Mouse (Mus musculus): ENCODE measurements around the gene Dlx4. TPM values are rescaled to one million over a fixed set of nuclear protein-coding genes. Genes with fewer than 3 reads are reported as not detected.

The Dlx4 gene
- polyA plus RNA-seq, 1 experiment from 2014 or later: not detected

DNA sequence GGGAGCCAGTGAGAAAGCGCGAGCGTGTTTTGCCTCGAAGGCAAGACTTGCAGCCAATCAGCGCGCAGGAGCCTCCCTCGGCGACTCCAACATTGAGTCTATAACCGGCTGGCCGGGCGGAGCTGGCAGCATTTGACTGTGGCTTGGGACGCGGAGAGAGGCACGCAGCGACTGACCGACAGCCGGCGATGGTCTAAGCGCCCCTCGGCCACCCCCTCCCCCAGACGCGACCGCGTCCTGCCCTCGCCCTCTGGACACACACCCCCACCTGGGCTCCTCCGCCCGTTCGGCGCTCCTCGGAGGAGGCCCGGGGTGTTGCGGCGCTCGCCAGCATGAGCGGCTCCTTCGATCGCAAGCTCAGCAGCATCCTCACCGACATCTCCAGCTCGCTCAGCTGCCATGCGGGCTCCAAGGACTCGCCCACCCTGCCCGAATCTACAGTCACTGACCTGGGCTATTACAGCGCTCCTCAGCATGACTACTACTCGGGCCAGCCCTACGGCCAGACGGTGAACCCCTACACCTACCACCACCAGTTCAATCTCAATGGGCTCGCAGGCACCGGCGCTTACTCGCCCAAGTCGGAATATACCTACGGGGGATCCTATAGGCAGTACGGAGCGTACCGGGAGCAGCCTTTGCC lies 26.0 kb downstream of the Dlx4 start, which contains the start of gene Dlx3:
TSS of gene Dlx3 (plus strand) at position 130 of the 643 bp plus-strand sequence.
- peaks cover 81% of the 10 kb centered on the region for H3K27me3 ChIP-seq
- peaks cover 22% of the 10 kb centered on the region for H3K4me1 ChIP-seq
- H3K36me3 ChIP-seq: no peaks in the 10 kb centered on the region
- H3K4me3 ChIP-seq: peak within 1 kb of the TSS; percentile 43
- WGBS: under 1% methylated on average over 54 of the region's 55 CpGs
- H3K9me3 ChIP-seq: no peaks in the 10 kb centered on the region
- ATAC-seq (ENCODE audit: low FRiP score, low read depth): peak; percentile 55; the same call in 1 of the 2 replicates
- no peak within 1 kb of the TSS; the same call in 1 of the 2 replicates for H3K9ac ChIP-seq (replicated peaks)
- H3K4me2 ChIP-seq (replicated peaks): peak within 1 kb of the TSS; percentile 69
- no peak within 1 kb of the TSS for H3K27ac ChIP-seq (replicated peaks)

DNA sequence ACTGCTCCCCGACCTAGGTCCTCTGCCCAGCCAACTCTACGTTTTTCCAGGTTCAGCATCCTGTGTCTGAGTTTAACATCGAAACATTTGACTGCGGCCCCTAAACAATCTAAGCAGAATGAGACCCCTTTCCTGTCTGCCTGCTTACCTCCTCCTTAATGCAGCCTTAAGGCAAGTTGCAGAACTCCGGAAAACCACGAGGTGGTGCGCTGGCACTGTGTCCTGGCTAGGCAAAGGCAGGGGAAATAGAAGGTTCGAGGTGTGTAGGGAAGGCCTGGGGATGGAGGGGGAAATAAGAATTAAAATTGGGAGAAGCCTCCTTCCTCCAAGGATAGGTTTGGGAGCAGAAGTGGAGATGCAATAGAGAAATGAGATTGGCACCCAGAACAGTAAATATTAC lies 27.6 kb downstream of the Dlx4 start:
- Histone ChIP-seq H3K4me1 (peaks cover 22% of the 10 kb centered on the region), H3K4me3 (no peak overlapping the region), H3K27me3 (peaks cover 65% of the 10 kb centered on the region), H3K4me2 (replicated peaks) (0 out of 2 replicates have a peak overlapping the region, but pooled peaks have one; percentile 5), H3K9ac (replicated peaks) (no peak overlapping the region), H3K36me3 (no peaks in the 10 kb centered on the region), H3K9me3 (no peaks in the 10 kb centered on the region), H3K27ac (replicated peaks) (no peak overlapping the region)
- 6% methylated on average over 8 of the region's 8 CpGs for WGBS
- ATAC-seq (ENCODE audit: low FRiP score, low read depth): no peak

DNA sequence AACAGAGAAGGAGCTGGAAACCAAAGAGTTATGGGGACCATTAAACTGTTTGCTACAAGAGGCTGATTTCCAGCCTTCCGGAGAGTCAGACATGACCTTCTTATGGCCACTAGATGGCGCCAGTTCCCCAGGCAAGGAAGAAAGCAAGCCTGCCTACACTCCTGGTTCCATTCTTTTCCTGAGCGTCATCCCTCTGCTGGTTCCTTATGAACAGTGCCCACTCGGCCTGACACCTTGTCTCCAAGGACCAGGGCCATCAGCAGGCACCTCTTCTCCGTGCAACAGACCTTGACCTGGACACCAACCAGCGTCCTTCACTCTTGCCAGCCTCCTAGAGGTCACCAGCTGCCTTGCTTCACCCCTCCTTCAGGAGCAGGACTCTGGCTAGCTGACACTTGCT lies 29.0 kb downstream of the Dlx4 start:
- peak; percentile 58; the same call in 1 of the 2 replicates for ATAC-seq (ENCODE audit: low FRiP score, low read depth)
- Histone ChIP-seq H3K9me3 (no peaks in the 10 kb centered on the region), H3K27ac (replicated peaks) (no peak overlapping the region), H3K4me3 (no peak overlapping the region), H3K4me1 (peaks cover 22% of the 10 kb centered on the region), H3K9ac (replicated peaks) (no peak overlapping the region), H3K27me3 (peaks cover 50% of the 10 kb centered on the region), H3K4me2 (replicated peaks) (no peak overlapping the region), H3K36me3 (no peaks in the 10 kb centered on the region)
- WGBS: 3% methylated on average over 6 of the region's 6 CpGs

DNA sequence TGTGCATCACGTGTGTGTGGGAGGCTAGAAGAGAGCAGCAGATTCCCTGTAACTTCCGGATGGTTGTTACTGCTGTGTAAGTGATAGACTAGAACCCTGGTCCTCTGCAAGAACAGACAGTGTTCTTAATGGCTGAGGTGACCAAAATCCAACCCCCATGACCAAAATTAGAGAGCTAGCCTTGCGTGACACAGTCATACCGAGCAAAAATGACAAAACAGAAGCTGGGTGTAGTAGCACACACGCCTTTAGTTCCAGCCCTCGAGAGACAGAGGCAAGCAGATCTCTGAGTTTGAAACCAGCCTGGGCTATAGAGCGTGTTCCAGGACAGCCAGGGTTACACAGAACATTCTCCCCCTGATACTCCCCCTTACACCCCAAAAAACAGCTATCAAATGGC lies 36.0 kb downstream of the Dlx4 start:
- no peaks in the 10 kb centered on the region for H3K9me3 ChIP-seq
- no peak overlapping the region for H3K4me2 ChIP-seq (replicated peaks)
- no peaks in the 10 kb centered on the region for H3K36me3 ChIP-seq
- no peak overlapping the region for H3K27ac ChIP-seq (replicated peaks)
- peaks cover 7% of the 10 kb centered on the region for H3K4me1 ChIP-seq
- H3K9ac ChIP-seq (replicated peaks): no peak overlapping the region
- 88% methylated on average over 7 of the region's 7 CpGs for WGBS
- ATAC-seq (ENCODE audit: low FRiP score, low read depth): no peak
- peaks cover 14% of the 10 kb centered on the region for H3K27me3 ChIP-seq
- no peak overlapping the region for H3K4me3 ChIP-seq

DNA sequence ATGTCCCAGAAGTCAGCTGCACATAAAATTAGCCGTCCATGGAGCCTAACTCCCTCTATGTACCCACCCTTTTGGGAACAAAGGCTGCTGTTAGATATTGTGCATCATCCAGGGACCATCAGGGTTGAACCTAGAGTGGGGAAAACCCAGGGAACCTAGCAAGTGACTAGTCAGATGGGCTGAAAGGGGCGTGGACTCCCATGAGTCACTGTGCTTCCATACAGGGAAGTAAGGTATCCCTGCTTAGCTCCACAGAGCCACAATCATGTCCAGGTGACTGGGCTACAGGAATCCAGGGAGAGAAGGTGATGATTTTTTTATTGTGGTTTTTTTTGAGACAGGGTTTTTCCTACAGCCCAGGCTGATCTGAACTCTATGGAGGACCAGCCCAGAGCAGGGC lies 37.1 kb downstream of the Dlx4 start:
- WGBS: 89% methylated on average over 2 of the region's 2 CpGs
- no peaks in the 10 kb centered on the region for H3K9me3 ChIP-seq
- no peak for ATAC-seq (ENCODE audit: low FRiP score, low read depth)
- H3K4me2 ChIP-seq (replicated peaks): no peak overlapping the region
- no peaks in the 10 kb centered on the region for H3K36me3 ChIP-seq
- peaks cover 10% of the 10 kb centered on the region for H3K4me1 ChIP-seq
- peaks cover 14% of the 10 kb centered on the region for H3K27me3 ChIP-seq
- no peak overlapping the region for H3K27ac ChIP-seq (replicated peaks)
- H3K9ac ChIP-seq (replicated peaks): no peak overlapping the region
- no peak overlapping the region for H3K4me3 ChIP-seq

DNA sequence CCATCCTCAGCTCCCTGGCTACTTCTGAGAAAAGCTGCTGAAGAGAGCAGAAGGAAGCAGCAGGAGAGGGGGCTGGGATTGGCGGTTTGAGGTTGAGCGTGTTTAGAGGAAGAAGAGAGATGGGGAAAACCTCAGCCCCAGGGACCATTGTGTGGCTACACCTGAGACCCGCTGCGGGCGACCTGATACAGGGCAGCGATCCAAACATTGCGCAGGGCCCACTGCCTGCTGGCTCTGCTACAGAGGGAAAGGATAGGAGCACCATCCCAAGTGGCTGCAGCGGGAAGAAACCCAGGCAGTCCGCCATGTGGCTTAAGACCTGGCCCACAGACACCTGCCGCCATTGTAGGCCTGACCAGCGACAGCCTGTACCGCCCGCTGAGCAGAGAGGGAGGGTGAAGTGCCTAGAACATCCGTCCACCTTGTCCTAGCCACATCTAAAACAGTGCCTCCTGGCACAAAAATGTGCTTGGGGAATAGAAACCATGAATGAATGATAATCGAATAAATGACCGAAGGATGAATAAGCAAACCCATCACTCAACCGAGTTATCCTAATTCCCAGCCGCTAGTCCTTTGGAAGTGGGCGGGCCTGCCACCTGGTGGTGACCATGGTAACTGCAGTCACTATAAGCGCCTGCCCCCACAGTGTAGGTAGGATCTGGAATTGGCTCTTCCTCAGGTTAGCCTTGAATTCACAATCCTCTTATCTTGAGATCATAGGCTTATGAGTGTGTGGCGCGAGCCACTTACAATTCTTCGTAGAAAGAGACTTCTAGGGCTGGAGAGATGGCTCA lies 39.4 kb downstream of the Dlx4 start:
- no peaks in the 10 kb centered on the region for H3K36me3 ChIP-seq
- H3K9me3 ChIP-seq: 0 out of 2 replicates have a peak, but pooled peaks cover 2% of the 10 kb centered on the region
- H3K4me3 ChIP-seq: no peak overlapping the region
- WGBS: 32% methylated on average over 23 of the region's 23 CpGs
- peaks cover 10% of the 10 kb centered on the region for H3K4me1 ChIP-seq
- peaks cover 14% of the 10 kb centered on the region for H3K27me3 ChIP-seq
- 0 out of 2 replicates have a peak, but pooled peaks have one; percentile 47 for ATAC-seq (ENCODE audit: low FRiP score, low read depth)
- no peak overlapping the region for H3K27ac ChIP-seq (replicated peaks)
- no peak overlapping the region for H3K9ac ChIP-seq (replicated peaks)
- 0 out of 2 replicates have a peak overlapping the region, but pooled peaks have one; percentile 11 for H3K4me2 ChIP-seq (replicated peaks)

DNA sequence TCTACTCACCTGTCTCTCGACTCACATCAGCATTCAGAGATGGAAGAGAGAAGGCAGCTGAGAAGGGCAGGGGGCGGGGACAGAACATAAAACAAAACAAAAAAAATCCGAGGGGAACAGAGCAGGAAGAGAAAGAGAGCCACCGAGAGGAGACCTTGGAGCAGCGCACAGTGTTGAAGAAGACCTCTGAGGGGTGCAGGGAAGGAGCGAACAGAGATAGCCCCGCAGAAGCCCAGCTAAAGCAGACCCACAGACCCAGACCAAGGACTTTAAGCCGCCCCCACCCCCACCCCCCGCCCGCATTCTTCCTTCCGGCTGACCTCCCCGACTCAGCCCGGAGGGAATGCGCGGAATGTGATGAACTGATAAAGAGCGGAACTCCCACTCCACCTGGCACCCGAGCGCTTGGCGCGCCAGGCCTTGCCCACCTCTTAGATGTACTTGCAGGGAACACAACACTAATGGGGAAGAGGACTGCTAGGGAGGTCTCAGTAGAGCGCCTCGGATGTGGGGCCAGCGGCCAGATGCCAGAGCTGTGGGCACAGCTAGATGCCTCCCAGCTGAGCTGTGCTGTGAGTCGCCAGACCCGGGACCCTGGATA lies 40.7 kb downstream of the Dlx4 start:
- peak overlapping the region; percentile 12; the same call in 1 of the 2 replicates for H3K4me3 ChIP-seq

DNA sequence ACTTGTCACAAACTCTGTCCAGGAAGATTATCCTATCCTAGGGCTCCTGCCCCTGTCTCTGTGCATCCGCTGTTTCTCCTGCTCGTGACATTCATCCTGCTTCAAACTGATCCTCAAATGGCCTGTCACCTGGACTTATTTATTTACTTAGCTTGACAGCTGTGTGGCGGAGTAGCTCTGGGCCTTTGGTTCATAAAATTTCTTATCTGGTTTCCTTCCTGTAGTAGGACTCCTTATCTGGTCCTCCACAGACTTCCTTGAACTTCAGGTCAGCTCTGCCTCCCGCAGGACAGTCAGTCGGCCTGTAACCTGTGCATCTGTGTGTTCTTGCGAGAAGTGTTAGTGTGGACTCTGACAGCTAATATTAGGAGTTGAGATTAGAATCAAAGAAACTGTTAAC lies 41.8 kb downstream of the Dlx4 start:
- ATAC-seq (ENCODE audit: low FRiP score, low read depth): no peak
- Histone ChIP-seq H3K27ac (replicated peaks) (no peak overlapping the region), H3K4me3 (no peak overlapping the region), H3K36me3 (no peaks in the 10 kb centered on the region), H3K4me1 (peaks cover 10% of the 10 kb centered on the region), H3K27me3 (peaks cover 14% of the 10 kb centered on the region), H3K4me2 (replicated peaks) (no peak overlapping the region), H3K9me3 (0 out of 2 replicates have a peak, but pooled peaks cover 2% of the 10 kb centered on the region), H3K9ac (replicated peaks) (no peak overlapping the region)
- WGBS: 76% methylated on average over 6 of the region's 6 CpGs

More for the DNA sequence above, 40.7 kb downstream of the Dlx4 start:
- WGBS: 4% methylated on average over 25 of the region's 25 CpGs
- Histone ChIP-seq H3K4me1 (peaks cover 10% of the 10 kb centered on the region), H3K36me3 (no peaks in the 10 kb centered on the region), H3K27me3 (peaks cover 14% of the 10 kb centered on the region), H3K9ac (replicated peaks) (no peak overlapping the region), H3K27ac (replicated peaks) (no peak overlapping the region), H3K4me2 (replicated peaks) (peak overlapping the region; percentile 37), H3K9me3 (0 out of 2 replicates have a peak, but pooled peaks cover 2% of the 10 kb centered on the region)
- no peak for ATAC-seq (ENCODE audit: low FRiP score, low read depth)

DNA sequence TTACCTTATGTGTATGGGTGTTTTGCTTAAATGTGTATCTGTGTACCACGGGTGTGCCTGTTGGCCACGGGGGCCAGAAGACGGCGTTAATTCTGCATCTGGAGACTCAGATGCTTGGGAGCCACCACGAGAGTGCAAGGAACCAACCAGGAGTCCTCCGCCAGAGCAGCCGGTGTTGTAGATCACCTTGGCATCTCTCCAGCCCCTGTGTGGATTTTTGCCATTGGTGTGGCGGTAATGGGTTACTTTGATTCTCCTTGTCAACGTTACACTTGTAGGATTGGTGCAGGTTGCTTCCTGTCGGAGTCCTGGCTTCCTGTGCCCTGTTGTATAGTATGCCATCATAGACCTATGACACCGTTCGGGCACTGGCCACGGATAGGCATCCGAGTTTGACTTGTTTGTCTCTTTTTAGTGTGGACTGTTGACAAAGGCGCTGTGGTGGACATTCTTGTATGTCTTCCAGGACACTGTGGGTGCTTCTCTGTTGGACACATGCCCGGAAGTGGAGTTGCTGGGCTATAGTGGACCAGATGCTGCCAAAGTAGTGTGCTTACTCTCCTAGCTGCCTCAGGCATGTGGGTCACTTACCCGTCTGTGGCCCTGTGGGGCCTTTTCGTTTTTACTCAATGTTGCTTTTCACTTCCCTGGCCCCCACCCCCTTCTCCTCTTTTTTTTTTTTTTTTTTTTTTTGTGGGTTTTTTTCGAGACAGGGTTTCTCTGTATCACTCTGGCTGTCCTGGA lies 43.7 kb downstream of the Dlx4 start:
- no peak for ATAC-seq (ENCODE audit: low FRiP score, low read depth)
- H3K36me3 ChIP-seq: no peaks in the 10 kb centered on the region
- no peak overlapping the region for H3K4me2 ChIP-seq (replicated peaks)
- no peak overlapping the region for H3K9ac ChIP-seq (replicated peaks)
- H3K9me3 ChIP-seq: 0 out of 2 replicates have a peak, but pooled peaks cover 2% of the 10 kb centered on the region
- peaks cover 10% of the 10 kb centered on the region for H3K4me1 ChIP-seq
- peaks cover 14% of the 10 kb centered on the region for H3K27me3 ChIP-seq
- WGBS: 95% methylated on average over 19 of the region's 19 CpGs
- no peak overlapping the region for H3K27ac ChIP-seq (replicated peaks)
- H3K4me3 ChIP-seq: no peak overlapping the region

DNA sequence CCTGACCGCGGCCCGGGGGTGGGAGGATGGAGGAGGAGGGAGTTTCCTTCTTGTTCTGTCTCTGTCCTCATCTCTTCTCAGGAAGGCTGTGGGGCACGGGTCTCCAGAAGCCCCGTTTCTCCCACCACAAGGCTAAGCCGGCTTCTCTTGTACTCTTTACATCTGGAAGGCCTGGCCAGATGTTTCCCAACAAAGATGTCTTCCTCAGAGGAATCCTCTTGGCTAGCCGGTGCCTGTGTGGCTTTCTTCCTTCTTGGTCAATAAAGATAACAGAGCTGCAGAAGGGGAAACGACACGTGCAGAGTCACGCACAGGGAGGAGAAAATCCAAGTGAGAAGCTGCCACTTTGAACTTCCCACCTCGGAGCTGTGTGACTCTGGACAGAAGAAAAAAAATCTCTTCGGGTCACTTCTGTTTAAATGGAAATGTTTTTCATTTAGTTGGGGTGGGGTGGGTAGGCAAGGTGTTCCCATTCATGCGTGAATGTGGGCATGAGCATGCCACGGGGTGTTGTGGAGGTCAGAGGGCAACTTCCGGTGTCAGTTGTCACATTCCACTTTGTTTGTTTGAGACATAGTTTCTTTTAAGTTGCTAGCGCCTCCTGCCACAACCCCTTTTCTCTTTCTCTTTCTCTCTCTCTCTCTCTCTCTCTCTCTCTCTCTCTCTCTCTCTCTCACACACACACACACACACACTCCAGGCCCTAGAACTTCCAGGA lies 44.8 kb downstream of the Dlx4 start:
- no peak overlapping the region for H3K27ac ChIP-seq (replicated peaks)

DNA sequence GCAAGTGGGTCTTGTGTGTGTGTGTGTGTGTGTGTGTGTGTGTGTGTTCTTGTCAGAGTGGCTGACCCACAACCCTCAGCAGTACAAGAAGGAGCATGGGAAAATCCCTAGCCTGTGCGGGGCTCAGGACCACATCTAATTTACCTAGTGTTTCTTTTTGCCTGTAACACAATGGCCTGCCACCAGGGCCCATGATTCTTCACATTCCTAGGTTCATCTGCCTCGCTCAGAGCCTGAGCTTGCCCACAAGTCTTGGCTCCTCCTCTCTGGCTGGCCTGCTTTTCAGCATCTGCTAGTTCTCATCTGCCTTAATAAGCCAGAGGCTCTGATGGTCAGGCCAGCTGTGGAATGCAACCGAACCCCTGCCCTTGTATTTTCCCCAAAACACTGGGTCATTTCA lies 45.7 kb downstream of the Dlx4 start:
- ATAC-seq (ENCODE audit: low FRiP score, low read depth): no peak
- no peak overlapping the region for H3K9ac ChIP-seq (replicated peaks)
- H3K4me3 ChIP-seq: no peak overlapping the region
- no peak overlapping the region for H3K4me2 ChIP-seq (replicated peaks)
- H3K36me3 ChIP-seq: no peaks in the 10 kb centered on the region
- H3K27ac ChIP-seq (replicated peaks): no peak overlapping the region
- peaks cover 12% of the 10 kb centered on the region for H3K4me1 ChIP-seq
- H3K27me3 ChIP-seq: peaks cover 2% of the 10 kb centered on the region
- WGBS: 34% methylated on average over 3 of the region's 3 CpGs
- H3K9me3 ChIP-seq: 0 out of 2 replicates have a peak, but pooled peaks cover 2% of the 10 kb centered on the region

More for the DNA sequence above, 44.8 kb downstream of the Dlx4 start:
- 23% methylated on average over 16 of the region's 16 CpGs for WGBS
- H3K4me1 ChIP-seq: peaks cover 16% of the 10 kb centered on the region
- no peak overlapping the region for H3K4me2 ChIP-seq (replicated peaks)
- H3K9me3 ChIP-seq: 0 out of 2 replicates have a peak, but pooled peaks cover 2% of the 10 kb centered on the region
- H3K4me3 ChIP-seq: no peak overlapping the region
- no peak overlapping the region for H3K9ac ChIP-seq (replicated peaks)
- ATAC-seq (ENCODE audit: low FRiP score, low read depth): no peak
- H3K36me3 ChIP-seq: no peaks in the 10 kb centered on the region
- H3K27me3 ChIP-seq: peaks cover 10% of the 10 kb centered on the region

Data from midbrain, embryonic 12.5 days (tissue).